ENCODE assay signal across 26 mouse cellular contexts in genomic region chr2:131449720-131450119, GRCm38 (mm10). TPM values are rescaled to one million over a fixed set of nuclear protein-coding genes. Genes with fewer than 3 reads are reported as not detected.
A peak's percentile ranks its signal among the peaks of the same experiment; 100 is the strongest.
DNase-seq lines count a peak whose midpoint lies in the region; ATAC-seq and TF ChIP-seq lines count a peak whose summit lies in the region.
"Had no signal": no experiment of that assay in that cellular context is flagged by ENCODE, and none has a peak within 500 bp of the region (broad histone marks: within the 10 kb centered on the region; RNA-seq: fewer than 3 reads in every experiment).

No protein-coding gene starts in this region.

- peak overlapping the region; percentile 16; the same call in 1 of the 2 replicates for H3K4me2 ChIP-seq in CH12.LX (ENCODE audit: insufficient read depth, low read depth, poor library complexity, severe bottlenecking)
- H3K4me2 ChIP-seq in intestine, embryonic 16.5 days (ENCODE audit: low read depth, low read length) = no peak overlapping the region
- H3K4me2 ChIP-seq: embryonic facial prominence, embryonic 13.5 days; forebrain, embryonic 12.5 days; heart, embryonic 13.5 days; hindbrain, embryonic 12.5 days; hindbrain, embryonic 15.5 days had no signal

- no peak overlapping the region for H3K9ac ChIP-seq in CH12.LX (ENCODE audit: insufficient read depth, low read depth)
- H3K9ac ChIP-seq in intestine, embryonic 16.5 days (ENCODE audit: low read depth, low read length) = no peak overlapping the region
- H3K9ac ChIP-seq: embryonic facial prominence, embryonic 13.5 days; forebrain, embryonic 12.5 days; heart, embryonic 13.5 days; hindbrain, embryonic 12.5 days; hindbrain, embryonic 15.5 days had no signal

- no peaks in the 10 kb centered on the region for H3K79me2 ChIP-seq in CH12.LX (replicated peaks; ENCODE audit: control insufficient read depth, extremely low read depth, insufficient read depth, poor library complexity, severe bottlenecking)

- dilution Hi-C loops in CH12.LX (cut with MboI; ENCODE audit: extremely low pct_ligation_motif_present, extremely low pct_unique_long_range_greater_than_20kb, low sequenced_read_pairs) = no loop called here

- DNase-seq in A20 (ENCODE audit: low read depth, low spot score) (peak; percentile 34), CH12.LX (ENCODE audit: extremely low read depth) (no peak)
- DNase-seq in hindbrain, embryonic 10.5 days (ENCODE audit: low spot score) = no peak
- DNase-seq: adrenal gland, postnatal 10 days; adrenal gland, postnatal 36 days; cerebellum, adult 18-20 months; cerebellum, adult 9-10 months; cerebellum, postnatal 14 days; gastrocnemius, postnatal 10 days; gastrocnemius, postnatal 36 days; heart, adult 11 months; heart, postnatal 14 days; heart, postnatal 4 days; kidney, adult 11 months had no signal

- H3K36me3 ChIP-seq in CH12.LX (replicated peaks in 1 of 2; ENCODE audit: control insufficient read depth in 1 of 2, insufficient read depth in 1 of 2, low read length in 1 of 2) = no peaks in the 10 kb centered on the region
- no peaks in the 10 kb centered on the region for H3K36me3 ChIP-seq in hindbrain, embryonic 10.5 days
- no peaks in the 10 kb centered on the region for H3K36me3 ChIP-seq in intestine, embryonic 16.5 days (ENCODE audit: control insufficient read depth, insufficient read depth, low read length)
- H3K36me3 ChIP-seq: embryonic facial prominence, embryonic 10.5 days; embryonic facial prominence, embryonic 13.5 days; forebrain, embryonic 12.5 days; heart, embryonic 13.5 days; hindbrain, embryonic 12.5 days; hindbrain, embryonic 15.5 days had no signal

- no peak for TF ChIP-seq EP300 in CH12.LX (IDR thresholded peaks at IDR 0.05; ENCODE audit: low read length)

- peaks cover 3% of the 10 kb centered on the region for H3K27me3 ChIP-seq in CH12.LX (replicated peaks)
- H3K27me3 ChIP-seq in hindbrain, embryonic 10.5 days (ENCODE audit: insufficient read depth, poor library complexity, severe bottlenecking) = no peaks in the 10 kb centered on the region
- H3K27me3 ChIP-seq in intestine, embryonic 16.5 days (replicated peaks; ENCODE audit: control insufficient read depth, insufficient read depth, low read length) = no peaks in the 10 kb centered on the region; the same call in 1 of the 2 replicates
- H3K27me3 ChIP-seq: embryonic facial prominence, embryonic 13.5 days; forebrain, embryonic 12.5 days; heart, embryonic 13.5 days; hindbrain, embryonic 12.5 days; hindbrain, embryonic 15.5 days had no signal

- in situ Hi-C loops in CH12.LX (cut with MboI; ENCODE audit: low pct_ligation_motif_present, low pct_unique_long_range_greater_than_20kb, low sequenced_read_pairs) = no loop called here

- TF ChIP-seq CTCF in CH12.LX (conservative IDR thresholded peaks at IDR 0.05 in 1 of 2, IDR thresholded peaks at IDR 0.05 in 1 of 2; ENCODE audit: low read depth in 2 of 2, low read length in 2 of 2) = no peak

- 70% methylated on average over 5 of the region's 5 CpGs for WGBS in hindbrain, embryonic 10.5 days
- 67% methylated on average over 5 of the region's 5 CpGs for WGBS in intestine, embryonic 16.5 days

- no peaks in the 10 kb centered on the region for H3K9me3 ChIP-seq in CH12.LX (replicated peaks; ENCODE audit: low read length)
- H3K9me3 ChIP-seq in hindbrain, embryonic 10.5 days = no peaks in the 10 kb centered on the region
- H3K9me3 ChIP-seq in intestine, embryonic 16.5 days (ENCODE audit: control insufficient read depth, low read length) = no peaks in the 10 kb centered on the region
- H3K9me3 ChIP-seq: embryonic facial prominence, embryonic 10.5 days; embryonic facial prominence, embryonic 13.5 days; forebrain, embryonic 12.5 days; heart, embryonic 13.5 days; hindbrain, embryonic 12.5 days; hindbrain, embryonic 15.5 days had no signal

- H3K27ac ChIP-seq in CH12.LX (ENCODE audit: insufficient read depth, low read depth) = no peak overlapping the region
- H3K27ac ChIP-seq in hindbrain, embryonic 10.5 days = no peak overlapping the region
- H3K27ac ChIP-seq in intestine, embryonic 16.5 days (ENCODE audit: low read length) = no peak overlapping the region
- H3K27ac ChIP-seq: embryonic facial prominence, embryonic 10.5 days; embryonic facial prominence, embryonic 13.5 days; forebrain, embryonic 12.5 days; heart, embryonic 13.5 days; hindbrain, embryonic 12.5 days; hindbrain, embryonic 15.5 days had no signal

- H3K4me3 ChIP-seq in CH12.LX (replicated peaks in 1 of 3; ENCODE audit: low read depth in 2 of 3, low read length in 2 of 3, poor library complexity in 1 of 3) = no peak overlapping the region
- H3K4me3 ChIP-seq in hindbrain, embryonic 10.5 days = no peak overlapping the region
- no peak overlapping the region for H3K4me3 ChIP-seq in intestine, embryonic 16.5 days (ENCODE audit: low read length)
- H3K4me3 ChIP-seq: embryonic facial prominence, embryonic 10.5 days; embryonic facial prominence, embryonic 13.5 days; erythroblast, embryonic 14.5 days; forebrain, embryonic 12.5 days; heart, embryonic 13.5 days; hindbrain, embryonic 12.5 days; hindbrain, embryonic 15.5 days had no signal

- H3K4me1 ChIP-seq in CH12.LX (ENCODE audit: control insufficient read depth in 1 of 2, insufficient read depth in 2 of 2) = peaks cover 0 to 13% of the 10 kb centered on the region in 2 experiments; a peak in 2 of 4 replicates
- no peaks in the 10 kb centered on the region for H3K4me1 ChIP-seq in hindbrain, embryonic 10.5 days (replicated peaks)
- H3K4me1 ChIP-seq in intestine, embryonic 16.5 days (ENCODE audit: control insufficient read depth, insufficient read depth, low read length) = no peaks in the 10 kb centered on the region
- H3K4me1 ChIP-seq: embryonic facial prominence, embryonic 10.5 days; forebrain, embryonic 12.5 days; hindbrain, embryonic 15.5 days had no signal

- TF ChIP-seq POLR2A in CH12.LX (IDR thresholded peaks at IDR 0.05; ENCODE audit: low read depth, low read length) = no peak

- ATAC-seq in common myeloid progenitor, adult 5-6 weeks (replicated peaks; ENCODE audit: low read depth, poor library complexity, severe bottlenecking) = peak; percentile 63
- ATAC-seq in megakaryocyte progenitor cell, adult 5-6 weeks (replicated peaks; ENCODE audit: poor library complexity) = peak; percentile 43
- no peak for ATAC-seq in intestine, embryonic 16.5 days
- ATAC-seq: activated CD4-positive, CD25-positive, alpha-beta regulatory T cell, adult 4 months; forebrain, embryonic 16.5 days had no signal

- no peak for TF ChIP-seq RAD21 in CH12.LX (IDR thresholded peaks at IDR 0.05; ENCODE audit: low read depth, low read length)

TF ChIP-seq in CH12.LX, 34 proteins besides CTCF, POLR2A, EP300 and RAD21:
- TF ChIP-seq JUND (conservative IDR thresholded peaks at IDR 0.05; ENCODE audit: low read depth, low read length) = no peak
- TF ChIP-seq USF1 (IDR thresholded peaks at IDR 0.05; ENCODE audit: low read depth, low read length) = no peak
- TF ChIP-seq ETS1 (conservative IDR thresholded peaks at IDR 0.05; ENCODE audit: low read depth, low read length) = no peak

RNA-seq across cellular contexts. Expression of gene Smox, which starts 41.6 kb away (rescaled TPM):
- total RNA-seq in CH12.LX (2012; rRNA removed) (4.2 and 7.6 TPM in 2 replicates), CH12.LX (2014; rRNA removed) (4.1 and 4.4 TPM in 2 replicates)
- polyA plus RNA-seq in CH12.LX (2012; ENCODE audit: insufficient read length, low read depth) = 3.3 and 4.0 TPM in 2 replicates
- total RNA-seq in common myeloid progenitor, adult 5-6 weeks (2017) = 9.3 and 23.2 TPM in 2 replicates
- total RNA-seq in megakaryocyte progenitor cell, adult 5-6 weeks (2015) = 4.6 and 5.7 TPM in 2 replicates
- 7.8 and 8.7 TPM in 2 replicates for total RNA-seq in megakaryocyte progenitor cell, adult 5-6 weeks (2017)
- 30.0 and 34.1 TPM in 2 replicates for polyA plus RNA-seq in hindbrain, embryonic 10.5 days (2016; fragmentation: Nextera tagmentation; extraction: Ambion mirVana)
- 20.1 and 21.7 TPM in 2 replicates for polyA plus RNA-seq in intestine, embryonic 16.5 days (2015; fragmentation: Nextera tagmentation; extraction: Ambion mirVana)
